Mouse (Mus musculus): Measurements from ENCODE around the gene Vps13c.

The Vps13c gene

GRCm38 (mm10) chr9:68022311-68023043 lies 182.3 kb downstream of the Vps13c start:
- no peak for DNase-seq (ENCODE audit: low spot score in 2 of 2)

GRCm38 (mm10) chr9:68028631-68029030 lies 188.4 kb downstream of the Vps13c start:
- DNase-seq (ENCODE audit: low spot score in 2 of 2) = no peak

- DNase-seq (ENCODE audit: low spot score in 2 of 2) = no peak
These were observed 193.6 kb downstream of the Vps13c start for GRCm38 (mm10) chr9:68033771-68034170.

All from spleen, postnatal 14 days (tissue).